Mouse (Mus musculus) brain, embryonic 14.5 days (tissue): Measurements from ENCODE around the gene Eapp. TPM values are rescaled to one million over a fixed set of nuclear protein-coding genes. Genes with fewer than 3 reads are reported as not detected.
"Not testable (repeated sequence)": the region's sequence is repeated elsewhere in the genome, so short reads cannot be mapped to it uniquely, and the experiment has no call there.

ENCODE experiments used
- DNase-seq: peaks from one replicate; pipeline ENCODE4 v3.0.0-alpha.2; 2011; ENCODE audit warnings: low read depth
- CTCF ChIP-seq: fragments of 200-500 bp; IDR thresholded peaks from 2 replicates; pipeline ENCODE4 v1.5.1; 2012; ENCODE audit warnings: inconsistent platforms, mild to moderate bottlenecking, moderate library complexity, borderline replicate concordance; ENCODE audit not compliant: insufficient read depth, insufficient read length; ENCODE audit errors: extremely low read depth
- POLR2A ChIP-seq: fragments of 200-500 bp; IDR thresholded peaks from 2 replicates; pipeline ENCODE4 v1.6.1; 2012; ENCODE audit warnings: mild to moderate bottlenecking, inconsistent platforms, borderline replicate concordance; ENCODE audit not compliant: poor library complexity, insufficient read depth, insufficient read length, severe bottlenecking; ENCODE audit errors: extremely low read depth
- polyA plus RNA-seq: library from polyadenylated mRNA; depleted of rRNA; stranded (reverse); fragments of >200 nt; gene quantifications from 2 replicates; pipeline ENCODE4 v1.2.3, GENCODE M21; 2012

Gene Eapp
- polyA plus RNA-seq, 1 experiment = 28.0 TPM

DNA sequence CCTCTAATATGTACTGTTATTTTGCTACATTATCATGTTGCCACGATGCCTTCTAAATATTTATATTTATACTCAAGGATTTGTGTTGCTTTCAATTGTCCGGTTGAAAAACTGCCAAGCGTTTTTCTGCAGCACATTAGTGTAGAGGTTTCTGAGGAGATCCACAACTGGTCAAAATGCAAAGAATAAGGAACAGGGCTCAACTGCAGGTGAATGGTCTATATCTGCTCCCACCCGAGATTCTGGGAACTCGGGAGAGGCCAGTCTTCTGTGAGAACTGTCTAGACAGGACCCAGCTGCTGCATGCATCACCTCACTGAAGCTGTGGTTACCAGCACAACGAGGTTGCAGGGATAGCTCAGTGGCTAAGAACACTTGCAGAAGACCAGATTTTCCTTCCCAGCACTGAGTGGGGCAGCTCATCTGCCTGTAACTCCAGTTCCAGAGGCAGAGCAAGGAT, 2.1 kb upstream of the Eapp start:
- TF ChIP-seq POLR2A (no peak), CTCF (no peak)
- no peak for DNase-seq

DNA sequence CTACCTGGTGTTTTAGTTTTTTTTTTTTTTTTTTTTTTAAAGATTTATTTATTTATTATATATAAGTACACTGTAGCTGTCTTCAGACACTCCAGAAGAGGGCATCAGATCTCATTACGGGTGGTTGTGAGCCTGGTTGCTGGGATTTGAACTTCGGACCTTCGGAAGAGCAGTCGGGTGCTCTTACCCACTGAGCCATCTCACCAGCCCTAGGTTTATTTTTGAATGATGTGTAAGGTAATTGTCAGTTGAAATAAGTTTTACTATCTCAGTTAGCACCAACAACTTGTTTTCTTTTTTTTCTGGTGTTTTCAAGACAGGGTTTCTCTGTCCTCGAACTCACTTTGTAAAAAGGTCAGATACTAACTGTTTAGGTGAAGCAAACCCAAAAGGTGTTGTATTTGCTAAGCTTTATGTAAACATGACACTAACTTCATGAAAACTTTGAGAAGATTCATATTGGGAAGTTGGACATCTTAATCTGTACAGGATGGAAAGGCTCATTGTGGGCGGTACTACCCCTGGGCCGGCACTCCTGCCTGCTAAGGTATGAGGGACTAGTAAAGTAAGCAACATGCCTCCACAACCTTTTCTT, 1.4 kb upstream of the Eapp start:
- no peak for TF ChIP-seq POLR2A
- no peak for TF ChIP-seq CTCF
- DNase-seq = no peak

DNA sequence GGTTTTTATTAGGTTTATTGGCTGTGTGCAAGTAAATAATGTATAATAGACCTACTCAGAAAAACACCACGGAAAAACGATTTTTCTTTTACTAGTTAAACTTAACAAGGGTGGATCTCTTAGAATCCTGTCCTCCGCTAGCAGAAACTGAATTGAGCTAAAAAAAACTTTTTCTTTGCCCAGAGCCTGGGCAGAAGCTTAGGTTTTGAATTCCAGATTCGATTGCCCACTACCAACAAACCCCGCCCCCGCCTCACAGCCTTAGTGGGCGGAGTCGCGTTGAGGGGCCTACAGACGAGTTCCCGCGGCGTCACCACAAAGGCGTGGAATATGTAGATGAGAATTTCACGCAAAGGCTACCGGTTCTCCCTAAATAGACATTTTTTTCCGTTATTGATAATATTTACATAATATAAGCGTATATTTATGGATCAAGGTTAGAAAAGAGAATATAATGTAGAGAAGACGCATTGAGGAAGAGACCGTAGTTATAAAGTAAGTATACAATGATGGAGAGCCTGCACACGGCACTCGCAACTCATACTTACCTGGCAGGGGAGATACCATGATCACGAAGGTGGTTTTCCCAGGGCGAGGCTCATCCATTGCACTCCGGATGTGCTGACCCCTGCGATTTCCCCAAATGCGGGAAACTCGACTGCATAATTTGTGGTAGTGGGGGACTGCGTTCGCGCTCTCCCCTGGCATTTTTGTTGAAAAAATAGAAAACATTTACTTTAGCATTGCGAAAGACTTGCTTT, 725 bp upstream of the Eapp start:
- TF ChIP-seq CTCF = no peak
- TF ChIP-seq POLR2A = peak; percentile 93; the same call in 1 of the 2 replicates
- DNase-seq = peak; percentile 98

GRCm38 (mm10) chr12:54694847-54695510, 718 bp downstream of the Eapp start:
- TF ChIP-seq CTCF = no peak
- no peak for TF ChIP-seq POLR2A
- no peak for DNase-seq

DNA sequence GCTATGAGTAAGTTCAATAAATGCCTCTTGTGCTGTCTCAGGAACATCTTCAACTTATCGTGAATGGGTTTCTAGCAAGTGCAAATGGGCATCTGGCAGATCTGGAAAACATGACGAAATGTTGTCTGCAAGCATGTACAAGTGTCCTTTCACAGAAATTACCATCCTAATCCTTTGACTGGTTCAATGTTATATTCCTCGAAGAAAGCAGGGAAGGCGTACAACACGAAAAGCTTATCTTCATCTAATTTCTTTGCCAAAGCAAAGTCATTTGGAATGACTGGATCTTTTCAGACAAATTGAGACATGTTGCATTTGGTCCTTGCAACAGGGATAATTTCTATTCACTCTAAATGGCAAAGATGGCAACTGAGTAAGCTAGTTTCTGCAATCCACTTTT, 6.6 kb downstream of the Eapp start:
- no peak for TF ChIP-seq CTCF
- DNase-seq = no peak

GRCm38 (mm10) chr12:54683182-54683581, 12.5 kb downstream of the Eapp start:
- peak; percentile 33 for DNase-seq
- peak; percentile 67; the same call in 1 of the 2 replicates for TF ChIP-seq CTCF
- no peak for TF ChIP-seq POLR2A

DNA sequence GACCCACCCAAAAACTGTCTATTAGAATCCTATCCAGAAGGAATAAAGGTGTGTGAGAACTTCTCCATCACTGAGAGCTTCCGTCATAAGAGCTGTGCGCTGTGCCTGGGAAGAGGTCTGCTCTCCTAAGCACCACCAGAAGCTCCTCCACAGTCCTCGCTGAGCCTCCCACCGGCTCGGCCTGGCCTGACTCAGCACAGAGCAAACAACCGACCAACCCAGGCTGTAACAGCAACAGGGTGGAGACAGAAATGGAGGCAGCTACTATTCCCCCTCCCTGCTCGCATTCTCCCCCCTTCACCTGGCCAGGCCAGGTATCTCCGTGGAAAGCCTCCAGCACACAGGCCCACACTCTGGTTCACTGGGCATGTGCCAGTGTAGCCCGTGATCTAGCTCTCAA, 19.0 kb downstream of the Eapp start:
- no peak for DNase-seq
- TF ChIP-seq POLR2A (no peak), CTCF (no peak)

- TF ChIP-seq CTCF (no peak), POLR2A (no peak)
These were observed 20.3 kb downstream of the Eapp start for GRCm38 (mm10) chr12:54675396-54675795.

GRCm38 (mm10) chr12:54671262-54671661, 24.4 kb downstream of the Eapp start:
- no peak for TF ChIP-seq POLR2A
- no peak for DNase-seq

More at GRCm38 (mm10) chr12:54675396-54675795, 20.3 kb downstream of the Eapp start:
- DNase-seq = no peak

DNA sequence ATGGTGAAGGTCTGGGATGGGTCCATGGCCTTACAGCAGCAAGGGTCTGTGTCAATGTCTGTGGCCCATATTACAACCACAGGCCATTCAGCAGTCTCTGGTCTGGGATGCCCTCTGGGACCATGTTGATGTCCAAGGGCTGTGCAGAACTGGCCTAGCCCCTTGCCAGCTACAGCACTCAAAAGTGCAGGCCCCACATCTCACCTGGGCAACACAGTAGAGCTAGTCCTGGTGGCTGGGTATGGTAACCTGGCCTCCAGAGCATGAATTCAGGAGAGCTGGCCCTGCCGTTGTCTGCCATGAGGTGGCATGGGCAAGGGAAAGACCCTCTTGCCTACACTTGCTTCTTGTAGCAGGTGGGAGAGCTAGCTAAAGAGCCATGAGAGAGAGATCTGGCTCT, 27.6 kb downstream of the Eapp start:
- TF ChIP-seq CTCF = no peak
- no peak for TF ChIP-seq POLR2A
- no peak for DNase-seq

- TF ChIP-seq POLR2A (no peak), CTCF (no peak)
These were observed 30.2 kb downstream of the Eapp start for GRCm38 (mm10) chr12:54665526-54665925.

DNA sequence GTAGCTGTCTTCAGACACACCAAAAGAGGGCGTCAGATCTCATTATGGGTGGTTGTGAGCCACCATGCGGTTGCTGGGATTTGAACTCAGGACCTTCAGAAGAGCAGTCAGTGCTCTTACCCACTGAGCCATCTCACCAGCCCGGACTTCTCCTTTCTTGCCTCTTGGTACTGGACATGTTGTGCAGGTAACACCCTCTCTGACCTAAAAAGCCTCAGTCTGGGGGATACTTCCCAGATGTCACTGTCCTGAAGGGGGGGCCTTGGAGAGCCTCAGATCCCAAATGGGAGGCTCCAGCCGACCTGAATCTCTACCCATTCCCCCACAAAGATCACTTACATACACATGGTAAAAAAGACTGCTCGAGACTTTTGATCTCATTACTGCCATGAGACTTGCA, 34.2 kb downstream of the Eapp start:
- DNase-seq = not testable (repeated sequence)

More at GRCm38 (mm10) chr12:54665526-54665925, 30.2 kb downstream of the Eapp start:
- DNase-seq = no peak
